Mouse (Mus musculus): ENCODE results near the gene Arl15. TPM values are rescaled to one million over a fixed set of nuclear protein-coding genes. Genes with fewer than 3 reads are reported as not detected.

Arl15 gene
- polyA plus RNA-seq, 1 experiment from 2014 or later = 10.6 TPM

DNA sequence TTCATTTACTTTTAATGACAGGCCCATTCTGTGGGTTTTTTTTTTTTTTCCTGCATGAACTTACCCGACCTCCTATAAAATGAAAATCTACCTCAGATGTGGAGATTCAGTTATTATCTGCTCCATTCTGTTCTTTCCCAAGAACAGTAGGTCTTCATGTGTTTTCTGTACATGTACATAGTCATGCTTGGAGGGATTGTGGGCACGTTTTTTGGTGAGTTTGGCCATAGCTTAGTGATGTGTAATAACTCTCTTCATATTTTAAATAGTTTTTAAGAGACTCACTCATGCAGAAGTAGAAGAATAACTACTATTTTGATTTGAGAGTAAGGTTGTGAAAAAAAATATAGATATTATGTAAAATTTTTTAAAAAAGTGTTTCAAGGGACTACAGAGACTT lies 319.2 kb downstream of the Arl15 start:
- H3K9ac ChIP-seq (ENCODE audit: low read length) = no peak overlapping the region
- H3K36me3 ChIP-seq (ENCODE audit: control insufficient read depth, insufficient read depth, low read length) = no peaks in the 10 kb centered on the region
- no peaks in the 10 kb centered on the region for H3K9me3 ChIP-seq (ENCODE audit: control insufficient read depth, low read length)
- peaks cover 5% of the 10 kb centered on the region; the same call in 1 of the 2 replicates for H3K4me1 ChIP-seq (replicated peaks; ENCODE audit: control insufficient read depth, insufficient read depth, low read length)
- 79% methylated on average over 2 of the region's 2 CpGs for WGBS
- no peak for ATAC-seq (ENCODE audit: low read depth)
- H3K4me3 ChIP-seq (ENCODE audit: low read length) = no peak overlapping the region
- H3K4me2 ChIP-seq (ENCODE audit: low read depth, low read length) = no peak overlapping the region
- no peak overlapping the region for H3K27ac ChIP-seq (ENCODE audit: low read length)
- no peaks in the 10 kb centered on the region for H3K27me3 ChIP-seq (ENCODE audit: control insufficient read depth, insufficient read depth, low read depth, low read length)

DNA sequence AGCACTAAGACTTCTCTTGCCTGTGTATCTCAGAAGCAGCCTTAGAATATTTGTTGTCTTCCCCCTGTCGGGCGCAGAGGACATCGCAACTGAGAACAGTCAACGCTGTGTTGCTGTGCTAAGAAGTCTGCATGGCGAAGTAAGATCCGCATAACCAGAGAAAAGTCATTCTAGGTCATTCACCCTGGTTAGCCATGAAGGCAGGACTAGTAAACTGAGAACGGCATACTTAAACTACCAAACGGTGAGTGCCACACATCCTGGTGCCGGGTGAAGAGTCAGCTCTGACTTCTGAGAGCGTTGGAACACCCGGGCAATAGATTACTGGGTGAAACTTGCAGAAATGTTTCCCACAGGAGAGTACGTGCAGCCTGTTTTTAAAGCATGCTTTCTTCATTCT lies 320.3 kb downstream of the Arl15 start:
- no peak for ATAC-seq (ENCODE audit: low read depth)
- Histone ChIP-seq H3K4me2 (ENCODE audit: low read depth, low read length) (no peak overlapping the region), H3K27ac (ENCODE audit: low read length) (no peak overlapping the region), H3K4me3 (ENCODE audit: low read length) (no peak overlapping the region), H3K27me3 (ENCODE audit: control insufficient read depth, insufficient read depth, low read depth, low read length) (no peaks in the 10 kb centered on the region), H3K4me1 (replicated peaks; ENCODE audit: control insufficient read depth, insufficient read depth, low read length) (peaks cover 6% of the 10 kb centered on the region; the same call in 1 of the 2 replicates), H3K36me3 (ENCODE audit: control insufficient read depth, insufficient read depth, low read length) (no peaks in the 10 kb centered on the region), H3K9ac (ENCODE audit: low read length) (no peak overlapping the region), H3K9me3 (ENCODE audit: control insufficient read depth, low read length) (no peaks in the 10 kb centered on the region)
- 90% methylated on average over 12 of the region's 12 CpGs for WGBS

DNA sequence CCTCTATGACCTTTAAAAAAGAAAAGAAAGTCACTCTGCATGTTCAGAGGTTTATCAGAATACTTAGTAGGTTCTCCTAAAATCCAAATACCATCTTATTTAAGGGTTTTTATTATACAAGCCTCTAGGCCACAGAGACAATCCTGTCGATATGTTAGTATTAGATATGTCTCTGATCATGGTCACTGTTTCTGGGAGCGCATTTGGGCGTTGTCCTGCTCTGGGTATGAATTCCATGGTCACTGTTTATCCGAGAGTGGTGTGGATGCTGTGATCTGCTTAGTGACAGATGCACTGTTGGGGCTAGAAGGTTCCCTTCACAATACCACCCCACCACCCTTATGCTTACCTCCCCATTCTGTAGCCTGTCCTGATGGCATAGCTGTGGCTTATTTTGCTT lies 320.8 kb downstream of the Arl15 start:
- Histone ChIP-seq H3K9ac (ENCODE audit: low read length) (no peak overlapping the region), H3K4me3 (ENCODE audit: low read length) (no peak overlapping the region), H3K27me3 (ENCODE audit: control insufficient read depth, insufficient read depth, low read depth, low read length) (no peaks in the 10 kb centered on the region), H3K36me3 (ENCODE audit: control insufficient read depth, insufficient read depth, low read length) (no peaks in the 10 kb centered on the region), H3K4me2 (ENCODE audit: low read depth, low read length) (no peak overlapping the region), H3K27ac (ENCODE audit: low read length) (no peak overlapping the region), H3K4me1 (replicated peaks; ENCODE audit: control insufficient read depth, insufficient read depth, low read length) (peaks cover 6% of the 10 kb centered on the region; the same call in 1 of the 2 replicates), H3K9me3 (ENCODE audit: control insufficient read depth, low read length) (no peaks in the 10 kb centered on the region)
- no peak for ATAC-seq (ENCODE audit: low read depth)
- 85% methylated on average over 4 of the region's 4 CpGs for WGBS

DNA sequence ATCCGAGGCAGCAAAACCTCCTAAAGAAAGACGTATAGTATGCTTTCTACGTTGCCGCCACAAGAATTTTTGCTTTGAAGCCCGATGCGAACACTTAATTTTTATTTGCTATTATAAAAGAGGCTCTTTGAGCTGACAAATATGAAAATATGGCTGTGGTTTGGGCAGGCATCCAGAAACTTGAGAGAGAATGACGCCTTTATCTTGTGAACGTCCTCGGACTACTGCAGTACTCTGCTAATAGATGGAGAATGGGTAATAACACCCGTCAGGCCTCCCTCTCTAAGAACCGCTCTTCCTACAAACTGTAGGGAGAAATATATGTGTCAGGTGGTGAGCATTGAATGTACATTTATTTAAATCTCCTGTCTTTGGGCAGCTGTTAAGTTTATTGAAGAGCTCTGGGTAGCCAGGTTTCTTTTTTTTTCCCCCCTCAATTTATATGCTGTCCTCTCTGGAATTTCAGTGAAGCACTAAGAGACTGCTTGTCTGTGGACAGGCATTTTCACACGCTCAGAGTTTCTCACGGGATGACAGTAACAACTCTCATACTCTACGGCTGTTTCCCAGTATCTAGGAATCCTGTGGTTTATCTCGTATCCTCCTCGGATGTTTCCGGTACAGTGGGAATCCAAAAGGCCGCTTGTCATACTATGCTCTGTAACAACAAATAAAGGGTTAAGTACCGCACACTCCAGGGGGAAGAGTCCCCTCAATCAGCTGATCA lies 324.0 kb downstream of the Arl15 start:
- peaks cover 6% of the 10 kb centered on the region; the same call in 1 of the 2 replicates for H3K4me1 ChIP-seq (replicated peaks; ENCODE audit: control insufficient read depth, insufficient read depth, low read length)
- no peaks in the 10 kb centered on the region for H3K36me3 ChIP-seq (ENCODE audit: control insufficient read depth, insufficient read depth, low read length)
- no peak overlapping the region for H3K27ac ChIP-seq (ENCODE audit: low read length)
- H3K4me2 ChIP-seq (ENCODE audit: low read depth, low read length) = no peak overlapping the region
- 37% methylated on average over 19 of the region's 19 CpGs for WGBS
- no peak for ATAC-seq (ENCODE audit: low read depth)
- H3K9ac ChIP-seq (ENCODE audit: low read length) = no peak overlapping the region
- no peak overlapping the region for H3K4me3 ChIP-seq (ENCODE audit: low read length)
- H3K9me3 ChIP-seq (ENCODE audit: control insufficient read depth, low read length) = no peaks in the 10 kb centered on the region
- no peaks in the 10 kb centered on the region for H3K27me3 ChIP-seq (ENCODE audit: control insufficient read depth, insufficient read depth, low read depth, low read length)

DNA sequence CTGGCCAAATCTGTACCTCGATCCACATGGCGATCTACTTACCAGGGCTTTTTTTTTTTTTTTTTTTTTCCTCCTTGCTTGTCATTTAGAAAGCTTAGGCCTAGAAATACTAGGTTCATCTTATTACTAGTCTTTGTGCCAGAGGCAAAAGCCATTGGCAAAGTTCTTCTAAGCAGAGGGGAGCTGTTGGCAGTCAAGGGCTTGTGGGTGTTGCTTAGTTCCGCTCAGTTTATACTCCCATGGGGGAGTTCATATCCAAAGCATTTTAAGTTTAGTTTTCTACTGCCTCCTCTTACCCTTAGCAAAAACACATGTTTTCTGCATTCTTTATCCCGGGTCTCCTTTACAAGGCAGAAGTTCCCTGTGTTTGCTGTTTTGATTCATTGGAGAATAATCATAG lies 325.5 kb downstream of the Arl15 start:
- peaks cover 6% of the 10 kb centered on the region; the same call in 1 of the 2 replicates for H3K4me1 ChIP-seq (replicated peaks; ENCODE audit: control insufficient read depth, insufficient read depth, low read length)
- WGBS = 90% methylated on average over 4 of the region's 4 CpGs
- no peak overlapping the region for H3K27ac ChIP-seq (ENCODE audit: low read length)
- H3K9me3 ChIP-seq (ENCODE audit: control insufficient read depth, low read length) = no peaks in the 10 kb centered on the region
- H3K27me3 ChIP-seq (ENCODE audit: control insufficient read depth, insufficient read depth, low read depth, low read length) = no peaks in the 10 kb centered on the region
- ATAC-seq (ENCODE audit: low read depth) = no peak
- no peak overlapping the region for H3K4me2 ChIP-seq (ENCODE audit: low read depth, low read length)
- H3K4me3 ChIP-seq (ENCODE audit: low read length) = no peak overlapping the region
- no peak overlapping the region for H3K9ac ChIP-seq (ENCODE audit: low read length)
- no peaks in the 10 kb centered on the region for H3K36me3 ChIP-seq (ENCODE audit: control insufficient read depth, insufficient read depth, low read length)

DNA sequence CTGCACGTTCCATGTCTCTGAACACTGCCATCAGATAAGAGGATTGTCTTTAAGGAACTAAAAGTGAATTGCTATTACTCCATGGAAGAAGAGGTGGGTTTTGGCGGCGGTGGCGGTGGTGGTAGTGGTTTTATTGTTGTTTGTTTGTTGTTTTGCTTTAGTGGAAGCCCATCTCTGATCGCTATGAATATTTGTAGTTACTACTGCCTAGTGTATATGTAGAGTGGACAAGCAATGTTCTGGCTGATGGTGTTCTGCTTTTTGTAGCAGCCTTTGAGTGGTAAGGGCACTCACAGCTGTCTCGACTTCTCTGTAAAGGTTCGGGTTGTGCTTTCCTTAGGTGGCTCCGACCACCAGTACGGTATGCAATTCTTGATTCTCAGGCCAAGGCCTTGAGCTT lies 327.3 kb downstream of the Arl15 start:
- WGBS = 71% methylated on average over 9 of the region's 9 CpGs
- Histone ChIP-seq H3K4me2 (ENCODE audit: low read depth, low read length) (no peak overlapping the region), H3K4me3 (ENCODE audit: low read length) (no peak overlapping the region)

DNA sequence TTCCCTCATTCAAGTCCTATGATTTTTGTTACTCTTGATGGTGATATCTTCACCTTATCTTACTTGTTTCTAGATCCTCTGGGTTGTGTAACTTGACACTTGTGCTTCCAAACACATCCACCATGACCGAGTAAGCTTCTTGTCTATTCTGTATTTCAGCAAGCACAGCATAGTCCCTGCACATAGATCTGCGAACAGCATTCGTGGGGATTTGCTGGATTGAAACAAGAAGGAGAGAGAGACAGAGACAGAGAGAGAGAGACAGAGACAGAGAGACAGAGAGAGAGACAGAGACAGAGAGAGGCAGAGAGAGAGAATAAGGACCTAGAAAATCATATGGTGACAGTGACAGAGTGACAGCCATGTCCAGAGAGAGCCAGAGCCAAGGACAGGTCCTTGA lies 329.1 kb downstream of the Arl15 start:
- WGBS = 83% methylated on average over 3 of the region's 3 CpGs
- H3K27me3 ChIP-seq (ENCODE audit: control insufficient read depth, insufficient read depth, low read depth, low read length) = no peaks in the 10 kb centered on the region
- H3K4me3 ChIP-seq (ENCODE audit: low read length) = no peak overlapping the region
- H3K4me2 ChIP-seq (ENCODE audit: low read depth, low read length) = no peak overlapping the region
- H3K4me1 ChIP-seq (replicated peaks; ENCODE audit: control insufficient read depth, insufficient read depth, low read length) = peaks cover 2% of the 10 kb centered on the region; the same call in 1 of the 2 replicates
- H3K36me3 ChIP-seq (ENCODE audit: control insufficient read depth, insufficient read depth, low read length) = no peaks in the 10 kb centered on the region
- H3K27ac ChIP-seq (ENCODE audit: low read length) = no peak overlapping the region
- no peaks in the 10 kb centered on the region for H3K9me3 ChIP-seq (ENCODE audit: control insufficient read depth, low read length)
- no peak overlapping the region for H3K9ac ChIP-seq (ENCODE audit: low read length)
- no peak for ATAC-seq (ENCODE audit: low read depth)

More for the DNA sequence above, 327.3 kb downstream of the Arl15 start:
- no peaks in the 10 kb centered on the region for H3K36me3 ChIP-seq (ENCODE audit: control insufficient read depth, insufficient read depth, low read length)
- H3K9ac ChIP-seq (ENCODE audit: low read length) = no peak overlapping the region
- H3K4me1 ChIP-seq (replicated peaks; ENCODE audit: control insufficient read depth, insufficient read depth, low read length) = peaks cover 6% of the 10 kb centered on the region; the same call in 1 of the 2 replicates
- H3K9me3 ChIP-seq (ENCODE audit: control insufficient read depth, low read length) = no peaks in the 10 kb centered on the region
- ATAC-seq (ENCODE audit: low read depth) = no peak
- H3K27ac ChIP-seq (ENCODE audit: low read length) = no peak overlapping the region
- no peaks in the 10 kb centered on the region for H3K27me3 ChIP-seq (ENCODE audit: control insufficient read depth, insufficient read depth, low read depth, low read length)

DNA sequence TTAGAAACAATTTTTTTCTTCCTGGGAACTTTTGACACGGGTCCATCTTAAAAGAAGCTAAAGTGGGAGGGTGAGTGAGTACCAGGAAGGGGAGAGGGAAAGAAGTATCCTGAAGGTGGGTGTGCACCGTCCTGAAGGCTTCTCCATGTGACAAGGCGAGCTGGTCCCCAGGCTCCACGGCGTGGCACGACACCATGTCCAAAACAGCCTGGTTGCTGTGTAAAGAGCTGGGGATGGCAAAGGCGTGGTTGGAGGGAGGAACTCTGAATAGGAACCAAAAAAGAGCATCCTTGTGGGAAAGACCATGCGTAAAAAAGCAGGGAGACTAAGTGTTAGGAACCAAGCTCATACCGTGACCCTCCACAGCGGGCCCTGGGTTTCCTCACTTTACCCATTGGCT lies 330.1 kb downstream of the Arl15 start:
- H3K4me1 ChIP-seq (replicated peaks; ENCODE audit: control insufficient read depth, insufficient read depth, low read length) = no peaks in the 10 kb centered on the region
- no peaks in the 10 kb centered on the region for H3K27me3 ChIP-seq (ENCODE audit: control insufficient read depth, insufficient read depth, low read depth, low read length)
- H3K9me3 ChIP-seq (ENCODE audit: control insufficient read depth, low read length) = no peaks in the 10 kb centered on the region
- ATAC-seq (ENCODE audit: low read depth) = no peak
- H3K4me2 ChIP-seq (ENCODE audit: low read depth, low read length) = no peak overlapping the region
- H3K27ac ChIP-seq (ENCODE audit: low read length) = no peak overlapping the region
- no peaks in the 10 kb centered on the region for H3K36me3 ChIP-seq (ENCODE audit: control insufficient read depth, insufficient read depth, low read length)
- 84% methylated on average over 10 of the region's 10 CpGs for WGBS
- no peak overlapping the region for H3K9ac ChIP-seq (ENCODE audit: low read length)
- H3K4me3 ChIP-seq (ENCODE audit: low read length) = no peak overlapping the region

DNA sequence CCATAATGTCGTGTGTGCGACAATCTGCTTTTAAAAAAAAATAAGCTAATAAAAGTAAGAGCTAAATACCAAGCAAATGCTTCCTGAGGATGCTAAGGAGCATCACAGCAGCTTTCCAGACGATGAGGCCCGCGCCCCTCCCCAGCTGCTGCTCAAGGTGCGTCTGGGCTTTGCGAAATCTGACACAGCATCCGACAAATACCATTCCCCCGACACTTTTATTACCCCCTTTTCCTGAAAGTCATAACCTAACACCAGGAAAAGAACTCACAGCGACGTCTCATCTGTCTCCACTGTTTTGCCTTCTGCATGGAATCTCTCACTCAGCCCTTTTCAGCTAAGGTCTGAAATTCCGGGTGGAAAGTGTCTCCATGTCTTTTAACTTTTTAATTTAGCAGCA lies 330.7 kb downstream of the Arl15 start:
- H3K36me3 ChIP-seq (ENCODE audit: control insufficient read depth, insufficient read depth, low read length) = no peaks in the 10 kb centered on the region
- no peak overlapping the region for H3K9ac ChIP-seq (ENCODE audit: low read length)
- 63% methylated on average over 12 of the region's 12 CpGs for WGBS
- no peak overlapping the region for H3K4me2 ChIP-seq (ENCODE audit: low read depth, low read length)
- H3K4me3 ChIP-seq (ENCODE audit: low read length) = no peak overlapping the region
- no peaks in the 10 kb centered on the region for H3K4me1 ChIP-seq (replicated peaks; ENCODE audit: control insufficient read depth, insufficient read depth, low read length)
- ATAC-seq (ENCODE audit: low read depth) = no peak
- no peaks in the 10 kb centered on the region for H3K27me3 ChIP-seq (ENCODE audit: control insufficient read depth, insufficient read depth, low read depth, low read length)
- no peaks in the 10 kb centered on the region for H3K9me3 ChIP-seq (ENCODE audit: control insufficient read depth, low read length)
- no peak overlapping the region for H3K27ac ChIP-seq (ENCODE audit: low read length)

All from lung, embryonic 16.5 days (tissue).